Mouse (Mus musculus) embryonic fibroblast, embryonic 13.5 days (primary cell): ENCODE data around the gene Slc39a1.

Source experiments
- CTCF ChIP-seq: IDR thresholded peaks from 2 replicates; pipeline ENCODE4 v1.5.1; 2011; ENCODE audit warnings: mild to moderate bottlenecking, control low read depth, low read length, moderate library complexity, borderline replicate concordance; ENCODE audit not compliant: insufficient read depth
- POLR2A ChIP-seq: IDR thresholded peaks from 2 replicates; pipeline ENCODE4 v1.6.1; 2011; ENCODE audit warnings: low read depth, mild to moderate bottlenecking, control low read depth, low read length, moderate library complexity

DNA sequence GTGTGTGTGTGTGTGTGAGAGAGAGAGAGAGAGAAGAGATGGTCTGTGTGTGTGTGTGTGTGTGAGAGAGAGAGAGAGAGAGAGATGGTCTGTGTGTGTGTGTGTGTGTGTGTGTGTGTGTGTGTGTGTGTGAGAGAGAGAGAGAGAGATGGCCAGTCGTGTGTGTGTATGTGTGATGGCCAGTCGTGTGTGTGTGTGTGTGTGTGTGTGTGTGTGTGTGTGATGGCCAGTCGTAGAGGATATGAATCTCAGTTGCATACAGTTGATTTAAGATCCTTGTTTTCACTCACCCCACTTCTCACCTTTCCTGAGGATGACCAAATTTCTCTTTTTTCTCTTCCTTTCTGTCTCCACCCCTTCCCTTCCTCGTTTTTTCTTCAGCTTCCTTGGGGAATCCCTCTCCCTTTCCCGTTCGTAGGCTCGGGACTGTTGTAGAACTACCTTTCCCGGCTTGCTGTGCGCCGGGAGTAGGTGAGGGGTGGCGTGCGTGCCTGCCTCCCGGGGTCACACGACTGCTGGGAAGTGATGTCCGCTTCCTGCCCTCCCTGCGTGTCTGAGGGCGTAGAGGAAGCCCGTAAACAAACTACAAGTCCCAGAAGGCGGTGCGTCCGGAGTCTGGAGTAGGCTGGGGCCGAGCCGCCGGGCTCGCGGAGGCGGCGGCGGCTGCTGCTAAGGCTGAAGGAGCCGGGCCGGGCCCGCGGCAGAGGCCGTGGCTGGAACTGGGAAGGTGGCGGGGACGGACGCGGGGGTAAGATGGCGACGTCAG lies 5.9 kb downstream of the Slc39a1 start, which contains the start of gene Crtc2:
- TF ChIP-seq POLR2A: peak; percentile 43; the same call in 1 of the 2 replicates
- TF ChIP-seq CTCF: no peak
